Mouse (Mus musculus) adrenal gland, postnatal 4 days (tissue): Measurements from ENCODE around the gene Olfr1366. TPM values are rescaled to one million over a fixed set of nuclear protein-coding genes. Genes with fewer than 3 reads are reported as not detected.
"Not testable (repeated sequence)": the region's sequence is repeated elsewhere in the genome, so short reads cannot be mapped to it uniquely, and the experiment has no call there.

ENCODE experiments used
- DNase-seq, 2 experiments: peaks; one replicate each; pipeline ENCODE4 v3.0.0; 2021 to 2022; ENCODE audit warnings: low spot score in 2 of 2, mixed read lengths in 2 of 2
- long read RNA-seq, 2 experiments: library from polyadenylated mRNA; stranded (forward); transcript quantifications; one replicate each; pipeline ENCODE4 v2.0.0; 2021
- total RNA-seq, 2 experiments: library from RNA; stranded (reverse); gene quantifications; 2 replicates each; pipeline ENCODE4 v1.2.3; 2021

The Olfr1366 gene
- not detected for total RNA-seq
- long read RNA-seq, experiment 1 = 0 reads
- long read RNA-seq, experiment 2 = 0 reads

GRCm38 (mm10) chr13:21542708-21543107 is at the start of gene Olfr1366:
Gene Olfr1366 (minus strand): TSS chr13:21542808.
- DNase-seq = no peak

DNA sequence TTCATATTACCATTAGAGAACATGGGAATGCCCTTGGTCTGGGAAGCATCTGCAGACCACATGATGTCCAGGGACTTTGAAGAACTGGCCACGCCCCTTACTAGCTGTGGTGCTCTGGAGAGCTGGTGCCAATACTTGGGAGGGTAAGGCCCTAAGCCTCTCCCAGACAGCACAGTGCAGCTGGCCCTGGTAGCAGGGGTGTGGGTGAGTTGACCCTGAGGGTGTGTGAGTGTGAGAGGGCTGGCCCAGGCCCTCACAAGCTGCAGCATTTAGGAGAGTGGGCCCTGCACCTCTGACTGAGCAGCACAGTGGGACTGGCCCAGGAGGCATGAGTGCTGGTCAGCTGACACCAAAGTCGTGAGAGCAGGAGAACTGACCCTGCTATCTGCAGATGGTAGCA is 49.0 kb upstream of the Olfr1366 start:
- no peak for DNase-seq

DNA sequence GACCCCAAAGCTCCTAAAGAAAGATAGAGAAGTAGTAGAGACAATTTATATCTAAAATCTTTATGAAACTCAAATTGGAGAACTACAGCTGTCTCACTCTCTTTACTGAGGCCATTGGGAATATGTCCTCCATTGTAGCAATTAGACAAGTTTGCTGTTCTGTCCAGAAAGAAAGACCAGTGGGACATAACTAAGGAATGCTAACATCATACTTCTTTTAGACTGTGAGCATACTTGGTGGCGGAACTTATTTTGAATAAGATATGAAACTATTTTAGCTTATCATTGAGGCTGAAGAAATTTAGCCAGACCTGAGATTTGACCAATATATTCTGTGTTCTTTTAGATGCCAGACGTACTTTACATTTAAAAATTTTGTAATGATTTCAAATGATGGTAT is 39.1 kb upstream of the Olfr1366 start, which contains the start of gene Olfr1364:
TSS of gene Olfr1364 (minus strand) at position 101 of the 400 bp plus-strand sequence.
- DNase-seq = no peak

DNA sequence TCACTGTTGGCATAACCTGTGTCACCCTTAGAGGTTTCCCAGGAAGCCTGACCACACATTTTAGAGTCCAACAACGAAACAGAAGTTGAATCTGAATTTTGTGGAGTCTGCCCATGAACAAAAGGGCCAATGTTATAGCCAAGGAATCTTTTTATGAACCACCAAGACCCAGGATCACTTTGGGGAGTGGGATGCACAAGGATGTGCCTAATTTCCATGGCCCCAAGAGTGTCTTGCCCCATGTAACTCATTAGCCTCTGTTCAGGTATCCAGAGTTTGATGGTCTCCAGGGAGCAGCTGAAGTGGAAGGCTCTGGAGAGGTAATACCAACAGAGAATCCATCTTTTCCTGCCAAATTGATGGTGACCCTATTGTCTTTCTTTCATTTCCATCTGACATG is 17.2 kb upstream of the Olfr1366 start, which contains the start of gene Olfr1535:
TSS of gene Olfr1535 (minus strand) at position 101 of the 400 bp plus-strand sequence.
- DNase-seq = no peak

GRCm38 (mm10) chr13:21550416-21551110 is 8.0 kb upstream of the Olfr1366 start:
- no peak for DNase-seq

GRCm38 (mm10) chr13:21549487-21549886 is 6.9 kb upstream of the Olfr1366 start:
- no peak for DNase-seq

- peak; percentile 60 to 81 for DNase-seq
Measured at GRCm38 (mm10) chr13:21530781-21531201, 11.8 kb downstream of the Olfr1366 start, which contains the start of gene Zkscan8. Gene Zkscan8 (minus strand): TSS chr13:21531120.

- DNase-seq = no peak
Measured at GRCm38 (mm10) chr13:21530136-21530535, 12.5 kb downstream of the Olfr1366 start.

- DNase-seq = peak; percentile 67 to 77
Measured at GRCm38 (mm10) chr13:21506221-21506649, 36.4 kb downstream of the Olfr1366 start.

- no peak for DNase-seq
Measured at GRCm38 (mm10) chr13:21502296-21502695, 40.3 kb downstream of the Olfr1366 start.

- not testable (repeated sequence) for DNase-seq
Measured at GRCm38 (mm10) chr13:21501182-21501581, 41.4 kb downstream of the Olfr1366 start, which contains the start of gene Gm11273. Gene Gm11273 (minus strand): TSS chr13:21501418.

DNA sequence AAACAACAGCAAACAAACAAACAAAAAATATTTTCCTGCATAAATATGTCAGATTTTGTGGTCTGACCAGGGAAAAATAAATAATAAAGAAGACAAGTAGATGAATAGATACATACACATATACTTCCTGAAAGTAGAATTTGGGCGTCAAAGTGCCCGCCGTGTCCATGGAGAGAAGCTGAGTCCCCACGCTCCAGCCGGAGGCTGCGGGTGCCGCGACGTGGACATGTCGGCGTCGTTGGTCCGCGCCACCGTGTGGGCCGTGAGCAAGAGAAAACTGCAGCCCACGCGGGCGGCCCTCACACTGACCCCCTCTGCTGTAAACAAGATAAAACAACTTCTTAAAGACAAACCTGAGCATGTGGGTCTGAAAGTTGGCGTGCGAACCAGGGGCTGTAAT is 47.5 kb downstream of the Olfr1366 start, which contains the start of gene AK157302:
TSS of gene AK157302 (plus strand) at position 144 of the 400 bp plus-strand sequence.
- DNase-seq = no peak

GRCm38 (mm10) chr13:21492847-21493246 is 49.8 kb downstream of the Olfr1366 start:
- DNase-seq = no peak

GRCm38 (mm10) chr13:21486881-21487280 is 55.7 kb downstream of the Olfr1366 start:
- DNase-seq = no peak

Other genes starting within 250 kb of the Olfr1366 start
- gene Gpx6, start 230.7 kb downstream of the Olfr1366 start, total RNA-seq = under 1 TPM in 1 of 2 experiments, not detected in 1; 0.81 TPM
- not detected for gene Olfr1367, start 195.9 kb downstream of the Olfr1366 start, total RNA-seq
- 10 to 100 TPM; 12.0 to 13.0 TPM for gene Zscan12, start 180.0 kb downstream of the Olfr1366 start, total RNA-seq
- gene Zkscan3, start 140.1 kb downstream of the Olfr1366 start, total RNA-seq = 10 to 100 TPM; 67.9 to 68.8 TPM
- under 1 TPM; 0.90 to 0.95 TPM for gene Pgbd1, start 101.8 kb downstream of the Olfr1366 start, total RNA-seq
- gene Zscan26, start 89.1 kb downstream of the Olfr1366 start, total RNA-seq = 10 to 100 TPM; 38.2 to 41.0 TPM
- gene Nkapl, start 74.3 kb downstream of the Olfr1366 start, total RNA-seq = 1 to 10 TPM; 1.8 TPM
- gene Zkscan4, start 63.9 kb downstream of the Olfr1366 start, total RNA-seq = 1 to 10 TPM; 6.1 to 6.5 TPM
- gene Gm10065, start 63.4 kb downstream of the Olfr1366 start, total RNA-seq = not detected
- gene AK157302, start 47.6 kb downstream of the Olfr1366 start, total RNA-seq = 1 to 10 TPM; 9.0 to 10.0 TPM
- gene Gm11273, start 41.4 kb downstream of the Olfr1366 start, total RNA-seq = 10 to 100 TPM; 83.5 to 90.6 TPM
- gene Zkscan8, start 11.7 kb downstream of the Olfr1366 start, total RNA-seq = 10 to 100 TPM; 27.8 to 30.2 TPM
- not detected for gene Olfr1535, start 17.1 kb upstream of the Olfr1366 start, total RNA-seq
- gene Olfr1364, start 39.0 kb upstream of the Olfr1366 start, total RNA-seq = not detected
- gene Olfr1362, start 71.2 kb upstream of the Olfr1366 start, total RNA-seq = not detected
- under 1 TPM in 1 of 2 experiments, not detected in 1; 0.08 TPM for gene Olfr11, start 99.7 kb upstream of the Olfr1366 start, total RNA-seq
- not detected for gene Olfr1361, start 120.6 kb upstream of the Olfr1366 start, total RNA-seq
- not detected for gene Olfr1360, start 134.6 kb upstream of the Olfr1366 start, total RNA-seq
- gene Olfr1359, start 155.3 kb upstream of the Olfr1366 start, total RNA-seq = not detected
- gene Hist1h2bl, start 173.3 kb upstream of the Olfr1366 start, total RNA-seq = 100 to 1,000 TPM; 453 to 539 TPM
- 100 to 1,000 TPM; 319 to 362 TPM for gene Hist1h2ai, start 173.6 kb upstream of the Olfr1366 start, total RNA-seq
- gene Hist1h3h, start 174.9 kb upstream of the Olfr1366 start, total RNA-seq = 100 to 1,000 TPM; 643 to 717 TPM
- 100 to 1,000 TPM; 142 to 169 TPM for gene Hist1h2bm, start 179.2 kb upstream of the Olfr1366 start, total RNA-seq
- 100 to 1,000 TPM in 1 of 2 experiments, 10 to 100 TPM in 1; 89.5 to 116 TPM for gene Hist1h4j, start 192.3 kb upstream of the Olfr1366 start, total RNA-seq
- 1,000 to 10,000 TPM; 1,000 to 1,309 TPM for gene Hist1h4k, start 207.7 kb upstream of the Olfr1366 start, total RNA-seq
- 100 to 1,000 TPM; 172 to 196 TPM for gene Hist1h2ak, start 211.0 kb upstream of the Olfr1366 start, total RNA-seq
- 100 to 1,000 TPM; 256 to 306 TPM for gene Hist1h2bn, start 211.3 kb upstream of the Olfr1366 start, total RNA-seq
- 100 to 1,000 TPM; 315 to 390 TPM for gene Hist1h1b, start 237.8 kb upstream of the Olfr1366 start, total RNA-seq
- gene Hist1h3i, start 240.6 kb upstream of the Olfr1366 start, total RNA-seq = 100 to 1,000 TPM; 511 to 579 TPM
- 100 to 1,000 TPM; 122 to 129 TPM for gene Hist1h2an, start 244.4 kb upstream of the Olfr1366 start, total RNA-seq
- gene Hist1h2bp, start 244.7 kb upstream of the Olfr1366 start, total RNA-seq = 100 to 1,000 TPM; 192 to 223 TPM